Mouse (Mus musculus): ENCODE measurements around the gene Slit3.

The Slit3 gene

DNA sequence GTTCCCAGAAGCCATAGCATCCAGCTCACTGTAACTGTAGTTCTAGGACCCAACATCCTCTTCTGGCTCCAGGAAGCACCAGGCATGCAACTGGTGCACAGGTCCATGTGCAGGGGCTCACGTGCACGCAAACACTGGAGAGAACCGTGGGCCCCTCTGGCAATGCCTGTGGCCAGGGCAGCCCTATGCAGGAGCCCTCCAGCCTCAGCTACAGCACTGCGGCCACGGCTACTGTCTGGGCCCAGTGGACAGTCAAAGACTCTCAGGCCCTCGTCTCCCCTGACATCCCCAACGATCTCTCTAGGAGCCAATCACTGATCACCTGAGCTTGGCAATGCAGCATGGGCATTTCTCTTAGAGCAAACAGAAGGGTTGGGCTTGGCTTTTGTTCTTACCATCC, 572.6 kb downstream of the Slit3 start:
- no peak for DNase-seq (ENCODE audit: low spot score)

- no peak for DNase-seq (ENCODE audit: low spot score)
Observed at GRCm38 (mm10) chr11:35697476-35697875, 576.5 kb downstream of the Slit3 start.

DNA sequence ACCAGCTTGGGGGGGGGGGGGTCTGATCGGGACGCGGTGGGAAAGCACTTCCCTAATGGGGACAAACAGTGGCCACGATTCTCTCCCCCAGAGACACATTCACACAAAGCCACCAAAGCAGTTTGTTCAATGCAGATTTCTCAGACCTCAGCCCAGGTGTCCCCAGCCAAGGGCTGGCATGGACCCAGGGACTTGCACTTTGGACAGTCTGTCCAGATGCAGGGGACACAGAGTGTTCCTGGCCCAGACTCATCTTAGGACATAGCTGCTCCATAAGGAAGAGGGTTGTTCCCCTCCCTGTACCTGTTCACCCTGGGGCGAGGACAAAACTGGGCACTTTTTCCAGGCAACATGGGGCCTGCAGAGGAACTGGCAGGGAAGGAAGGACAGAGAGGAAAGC, 577.9 kb downstream of the Slit3 start:
- DNase-seq (ENCODE audit: low spot score) = no peak

DNA sequence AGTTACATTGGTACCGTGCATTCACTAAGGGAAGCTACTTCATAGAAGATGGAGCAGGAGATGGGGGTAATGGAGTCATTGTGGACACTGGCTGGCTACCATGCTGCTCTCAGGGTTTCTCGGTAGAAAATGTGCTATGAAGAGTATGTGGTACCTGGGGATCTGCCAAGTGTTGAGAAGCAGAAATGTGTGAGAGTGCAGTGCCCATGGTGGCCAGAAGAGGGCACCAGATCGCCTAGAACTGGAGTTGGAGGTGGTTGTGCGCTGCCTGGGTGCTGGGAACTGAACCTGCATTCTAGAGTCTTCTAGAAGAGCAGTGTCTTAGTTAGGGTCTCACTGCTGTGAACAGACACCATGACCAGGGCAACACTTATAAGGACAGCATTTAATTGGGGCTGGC, 582.4 kb downstream of the Slit3 start:
- no peak for DNase-seq (ENCODE audit: low spot score)

GRCm38 (mm10) chr11:35704381-35704780, 583.4 kb downstream of the Slit3 start:
- no peak for DNase-seq (ENCODE audit: low spot score)

DNA sequence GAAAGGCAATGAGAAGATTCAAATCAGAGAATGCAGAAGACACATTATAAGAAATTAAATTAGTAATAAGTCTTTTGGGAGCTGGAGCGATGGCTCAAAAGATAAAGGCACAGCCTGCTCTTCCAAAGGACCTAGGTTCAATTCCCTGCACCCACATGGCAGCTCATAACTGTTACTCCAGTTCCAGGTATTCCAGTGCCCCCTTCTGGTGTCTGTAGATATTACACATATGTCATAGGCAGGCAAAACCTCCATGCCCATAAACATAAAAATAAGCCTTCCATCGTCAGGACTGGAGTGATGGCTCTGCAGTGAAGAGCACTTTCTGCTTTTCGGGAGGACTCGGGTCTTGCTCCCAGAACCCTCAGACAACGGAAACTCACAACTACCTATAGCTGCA, 583.9 kb downstream of the Slit3 start:
- DNase-seq (ENCODE audit: low spot score) = no peak

DNA sequence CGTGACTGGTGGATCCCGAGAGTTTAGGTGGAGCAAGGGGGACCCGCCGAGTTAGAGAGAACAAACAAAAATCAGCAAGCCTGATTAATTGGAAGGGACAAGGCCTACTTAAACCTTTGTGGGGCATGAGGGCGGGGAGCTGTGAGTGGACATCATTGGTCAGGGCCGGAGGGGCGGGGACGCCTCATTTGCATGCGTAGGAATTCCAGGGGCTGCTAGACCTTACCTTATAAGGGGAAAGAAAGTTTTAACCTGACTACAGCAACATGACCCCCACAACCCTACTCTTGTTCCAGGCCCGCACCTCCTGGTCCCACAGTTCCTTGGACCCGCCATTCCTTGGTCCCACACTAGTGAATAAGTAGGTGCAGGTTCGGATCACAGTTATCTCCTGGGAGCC, 586.4 kb downstream of the Slit3 start:
- DNase-seq (ENCODE audit: low spot score) = no peak

DNA sequence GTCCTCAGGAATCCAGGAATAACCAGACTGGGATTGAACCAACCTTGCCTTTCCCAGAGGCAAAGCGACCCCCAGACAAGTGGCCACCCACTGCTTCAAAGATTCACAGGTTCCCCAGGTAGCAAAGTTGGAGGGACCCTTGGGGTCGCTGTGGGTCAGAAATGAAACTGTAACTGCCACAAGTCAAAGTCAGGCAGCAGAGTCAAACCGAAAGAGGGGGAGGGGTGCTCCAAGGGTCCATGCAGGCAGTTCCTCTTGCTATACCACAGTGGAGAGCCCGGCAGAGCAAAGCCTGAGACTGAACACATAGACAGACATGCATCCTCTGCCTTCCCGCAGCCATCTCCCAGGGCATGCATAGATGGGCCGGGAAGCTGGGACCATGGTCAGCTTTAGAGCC, 590.3 kb downstream of the Slit3 start:
- DNase-seq (ENCODE audit: low spot score) = no peak

- DNase-seq (ENCODE audit: low spot score) = no peak
Observed at GRCm38 (mm10) chr11:35718881-35719280, 597.9 kb downstream of the Slit3 start.

- no peak for DNase-seq (ENCODE audit: low spot score)
Observed at GRCm38 (mm10) chr11:35723876-35724275, 602.9 kb downstream of the Slit3 start.

DNA sequence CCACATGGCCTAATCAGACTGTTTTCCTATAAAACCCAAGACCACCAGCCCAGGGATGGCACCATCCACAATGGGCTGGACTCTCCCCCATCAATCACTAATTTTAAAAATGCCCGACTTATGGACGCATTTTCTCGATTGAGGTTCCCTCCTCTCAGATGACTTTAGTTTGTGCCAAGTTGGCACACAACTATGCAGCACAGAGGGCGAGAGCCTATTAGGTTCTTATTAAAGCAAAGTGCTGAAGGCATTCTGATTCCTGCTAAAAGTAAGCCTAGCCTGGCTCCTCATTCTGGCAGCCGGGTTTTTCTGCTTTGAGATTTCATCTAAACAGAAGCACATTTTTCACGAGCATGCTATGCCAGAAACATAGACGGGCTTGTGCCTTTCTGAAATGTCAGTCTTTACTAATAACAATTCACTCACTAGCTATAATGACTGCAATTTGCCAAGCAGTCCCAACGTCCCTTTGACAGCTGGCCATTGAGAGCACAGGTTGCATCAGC, 605.4 kb downstream of the Slit3 start:
- DNase-seq (ENCODE audit: low spot score) = no peak

GRCm38 (mm10) chr11:35728200-35728599, 607.2 kb downstream of the Slit3 start:
- no peak for DNase-seq (ENCODE audit: low spot score)

GRCm38 (mm10) chr11:35729186-35729585, 608.2 kb downstream of the Slit3 start:
- DNase-seq (ENCODE audit: low spot score) = no peak

- no peak for DNase-seq (ENCODE audit: low spot score)
Observed at GRCm38 (mm10) chr11:35732366-35732765, 611.3 kb downstream of the Slit3 start.

DNA sequence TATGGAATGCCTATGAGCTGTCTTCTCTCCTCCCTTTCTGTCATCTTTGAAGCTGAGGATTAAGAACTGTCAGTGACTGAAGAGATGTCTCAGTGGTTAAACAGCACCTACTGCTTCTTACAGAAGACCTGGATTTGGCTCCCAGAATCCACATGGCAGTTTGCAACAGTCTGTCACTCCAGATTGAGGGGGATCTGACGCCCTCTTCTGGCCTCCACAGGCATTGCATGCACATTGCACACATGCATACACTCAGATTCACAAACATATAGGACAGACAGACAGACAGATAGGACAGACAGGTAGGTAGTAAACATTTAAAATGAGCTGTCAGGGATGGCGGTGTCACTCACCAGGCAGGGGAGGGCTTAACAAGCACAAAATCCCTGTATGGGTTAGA, 615.8 kb downstream of the Slit3 start:
- no peak for DNase-seq (ENCODE audit: low spot score)

DNA sequence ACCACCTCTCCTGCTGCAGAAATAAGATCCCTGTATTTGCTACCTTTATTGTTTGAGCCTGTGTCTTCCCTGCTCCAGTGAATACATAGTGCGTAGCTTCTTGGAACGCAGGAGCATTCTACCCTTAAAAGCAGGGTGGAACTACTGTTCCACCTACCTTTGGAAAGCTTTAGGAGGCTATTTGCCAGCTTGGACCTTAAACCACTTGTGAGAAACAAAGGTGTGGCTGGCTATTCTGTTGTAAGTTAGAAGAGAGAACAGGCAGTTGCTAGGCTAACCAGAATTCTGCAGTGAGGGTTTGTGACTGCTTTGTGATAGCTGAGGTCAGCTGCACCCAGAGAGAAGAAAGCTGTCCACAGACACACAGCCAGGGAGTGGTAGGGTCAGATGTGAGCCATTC, 616.2 kb downstream of the Slit3 start:
- no peak for DNase-seq (ENCODE audit: low spot score)

- DNase-seq (ENCODE audit: low spot score) = no peak
Observed at GRCm38 (mm10) chr11:35738102-35738501, 617.1 kb downstream of the Slit3 start.

DNA sequence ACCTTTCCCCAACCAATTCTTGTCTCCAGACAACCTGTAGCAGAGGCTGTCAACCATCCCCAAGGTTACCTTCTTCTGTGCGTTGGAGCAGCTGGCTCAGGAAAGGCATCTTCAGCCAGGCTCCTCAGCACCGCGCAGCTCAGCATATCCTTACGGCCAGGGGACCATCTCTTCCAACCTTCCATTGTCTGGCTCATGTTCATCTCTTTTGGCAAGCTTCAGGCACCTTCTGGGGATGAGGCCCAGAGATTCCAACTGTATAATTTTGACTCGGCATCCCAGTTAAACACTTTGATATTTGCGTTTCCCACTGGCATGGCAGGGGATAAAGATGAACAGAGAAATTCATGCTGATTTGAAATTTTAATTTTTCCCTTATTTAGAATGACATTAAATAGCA, 622.6 kb downstream of the Slit3 start:
- peak; percentile 16 for DNase-seq (ENCODE audit: low spot score)

DNA sequence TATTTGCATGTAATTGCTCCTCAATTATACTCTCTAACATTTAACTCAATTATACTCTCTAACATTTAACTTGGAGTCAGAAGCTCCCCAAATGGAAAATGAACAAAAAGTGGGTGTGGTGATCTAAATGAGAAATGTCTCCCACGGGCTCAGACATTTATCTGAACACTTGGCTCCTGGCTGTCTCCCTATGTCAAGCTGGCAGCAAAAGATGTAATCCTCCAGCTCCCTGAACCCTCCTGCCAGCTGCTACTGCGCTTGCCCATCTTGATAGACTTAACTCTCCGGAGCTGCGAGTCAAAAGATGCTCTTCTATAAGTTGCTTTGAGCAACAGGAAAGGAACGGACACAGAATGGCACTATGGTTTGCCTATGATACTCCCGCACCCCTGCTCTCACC, 623.5 kb downstream of the Slit3 start:
- peak; percentile 29 for DNase-seq (ENCODE audit: low spot score)

DNA sequence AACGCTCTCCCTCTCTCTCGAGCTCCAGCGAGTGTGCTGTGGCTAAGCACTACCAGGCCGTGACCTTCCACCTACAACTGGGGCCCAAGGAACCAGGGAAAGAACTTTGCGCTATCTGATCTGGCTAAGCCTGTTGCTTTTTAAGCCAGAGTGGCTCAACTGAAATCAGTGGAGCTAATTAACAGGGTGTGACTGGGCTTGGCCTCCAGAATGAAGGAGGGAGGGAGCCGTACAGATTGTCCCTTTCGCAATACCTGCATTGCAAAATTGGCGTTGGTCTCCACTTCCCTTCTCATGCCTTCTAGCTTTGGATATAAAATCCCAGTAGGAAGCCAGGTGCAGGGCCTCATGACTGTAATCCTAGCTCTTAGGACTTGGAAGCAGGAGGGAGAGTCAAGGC, 629.6 kb downstream of the Slit3 start:
- DNase-seq (ENCODE audit: low spot score) = no peak

DNA sequence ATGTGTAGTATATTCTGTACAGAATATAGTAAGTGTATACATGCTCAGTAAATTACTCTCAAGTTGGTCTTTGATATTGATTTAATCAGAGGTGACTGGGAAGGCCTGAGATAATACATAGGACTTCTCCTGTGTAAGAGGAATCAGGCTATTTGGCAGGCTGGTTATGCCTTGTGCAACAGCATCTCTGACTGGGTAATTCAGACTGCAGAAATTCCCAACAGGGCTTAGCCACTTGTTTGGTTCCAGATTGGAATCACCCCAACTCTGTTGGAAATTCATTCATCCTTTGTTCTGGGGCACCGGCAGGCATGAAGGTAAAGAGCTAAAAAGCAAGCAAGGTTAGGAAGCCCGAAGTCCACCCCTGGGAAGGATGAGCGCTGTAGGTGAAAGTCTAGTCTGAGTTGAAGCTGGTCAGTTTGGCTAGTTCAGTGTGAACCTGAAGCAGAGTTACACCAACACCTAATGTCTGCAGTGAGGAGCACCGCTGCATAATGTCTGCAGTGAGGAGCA, 633.9 kb downstream of the Slit3 start:
- DNase-seq (ENCODE audit: low spot score) = no peak

DNA sequence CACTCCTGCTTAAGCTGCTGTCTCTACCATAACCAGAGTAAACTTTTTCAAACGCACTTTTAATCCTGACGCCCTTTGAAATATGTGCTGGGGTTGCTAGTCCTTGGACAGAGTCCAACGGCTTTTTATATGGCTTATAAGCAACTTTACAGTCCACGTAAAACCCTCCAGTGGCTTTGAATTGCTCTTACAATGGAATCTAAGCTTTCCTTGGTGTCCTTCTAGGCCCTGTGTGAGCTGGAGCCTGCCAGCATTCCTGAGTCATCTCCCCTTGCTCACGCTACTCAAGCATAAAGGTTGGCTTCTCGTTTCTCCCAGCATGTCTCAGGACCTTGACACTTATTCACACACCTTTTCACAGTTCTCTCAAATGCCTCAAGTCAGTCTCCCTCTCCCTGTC, 634.5 kb downstream of the Slit3 start:
- no peak for DNase-seq (ENCODE audit: low spot score)

DNA sequence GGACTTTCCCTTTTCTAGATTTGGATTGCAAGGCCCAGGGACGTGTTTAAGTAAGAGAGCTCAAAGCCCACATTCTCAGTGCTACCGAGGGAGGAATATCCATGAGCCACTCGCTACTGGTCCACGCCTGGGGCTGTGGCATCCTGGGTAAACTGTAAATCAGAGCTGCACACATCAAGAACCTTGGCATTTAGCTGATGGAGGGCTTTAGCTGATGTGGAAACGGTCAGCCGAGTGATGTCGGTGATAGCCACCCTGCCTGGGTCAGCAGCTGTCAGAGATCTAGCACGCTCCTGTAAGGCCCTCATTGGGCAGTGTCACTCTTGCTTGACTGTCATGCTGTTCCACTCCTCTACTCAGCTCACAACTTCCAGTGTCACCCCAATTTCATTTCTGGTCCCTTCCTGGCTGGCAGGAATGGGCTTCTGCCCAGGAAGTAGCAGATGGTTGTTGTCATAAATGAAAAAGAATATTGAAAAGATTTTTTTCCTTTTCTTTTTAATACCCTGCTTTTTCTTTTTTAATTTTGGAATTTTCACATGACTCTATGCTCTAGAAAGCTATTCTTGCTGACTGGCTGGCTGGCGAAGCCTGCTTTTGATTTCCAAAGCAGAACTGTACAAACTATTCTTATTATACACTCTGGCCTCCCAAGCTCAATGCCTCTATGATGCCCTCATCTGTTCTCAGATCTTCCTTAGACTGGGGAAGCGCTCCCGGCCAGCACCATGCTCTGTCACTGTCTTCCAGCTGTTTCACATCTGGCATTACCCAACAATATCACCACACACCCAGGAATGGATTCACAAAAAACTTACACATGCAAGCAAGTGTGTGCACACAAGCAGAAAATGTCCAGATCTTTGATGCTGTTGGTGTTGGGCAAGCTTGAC, 635.6 kb downstream of the Slit3 start:
- no peak for DNase-seq (ENCODE audit: low spot score)

Measured in layer of hippocampus, adult 11-12 months (tissue).